ENCODE assay signal across 8 mouse cellular contexts in genomic region chr10:33904530-33905481, GRCm38 (mm10). TPM values are rescaled to one million over a fixed set of nuclear protein-coding genes. Genes with fewer than 3 reads are reported as not detected.
A peak's percentile ranks its signal among the peaks of the same experiment; 100 is the strongest.
DNase-seq lines count a peak whose midpoint lies in the region; ATAC-seq and TF ChIP-seq lines count a peak whose summit lies in the region.

Gene Rsph4a (plus strand): TSS chr10:33905111.

- H3K9me3 ChIP-seq in intestine, embryonic 15.5 days, result no peaks in the 10 kb centered on the region
- no peaks in the 10 kb centered on the region for H3K9me3 ChIP-seq in midbrain, embryonic 10.5 days (replicated peaks)

- H3K4me2 ChIP-seq in intestine, embryonic 15.5 days (replicated peaks), result peak within 1 kb of the TSS; percentile 65

- peak within 1 kb of the TSS; percentile 34 for H3K4me3 ChIP-seq in intestine, embryonic 15.5 days (replicated peaks)
- peak within 1 kb of the TSS; percentile 54 for H3K4me3 ChIP-seq in midbrain, embryonic 10.5 days
- peak within 1 kb of the TSS; percentile 15 for H3K4me3 ChIP-seq in small intestine, adult 2 months (ENCODE audit: low read depth, low read length)
- no peak within 1 kb of the TSS for H3K4me3 ChIP-seq in thymus, adult 2 months (ENCODE audit: control insufficient read depth, insufficient read depth, low read length)

- no peaks in the 10 kb centered on the region for H3K36me3 ChIP-seq in intestine, embryonic 15.5 days
- H3K36me3 ChIP-seq in midbrain, embryonic 10.5 days, result no peaks in the 10 kb centered on the region
- H3K36me3 ChIP-seq in small intestine, adult 2 months (ENCODE audit: control insufficient read depth, insufficient read depth, low read length), result no peaks in the 10 kb centered on the region
- H3K36me3 ChIP-seq in thymus, adult 2 months (ENCODE audit: control insufficient read depth, insufficient read depth, low read length), result no peaks in the 10 kb centered on the region

- H3K27me3 ChIP-seq in intestine, embryonic 15.5 days (replicated peaks), result no peaks in the 10 kb centered on the region
- H3K27me3 ChIP-seq in midbrain, embryonic 10.5 days (ENCODE audit: low read depth, poor library complexity, severe bottlenecking), result no peaks in the 10 kb centered on the region
- no peaks in the 10 kb centered on the region for H3K27me3 ChIP-seq in small intestine, adult 2 months (ENCODE audit: control insufficient read depth, insufficient read depth, low read length)
- no peaks in the 10 kb centered on the region; the same call in 1 of the 2 replicates for H3K27me3 ChIP-seq in thymus, adult 2 months (ENCODE audit: control insufficient read depth, insufficient read depth, low read length)

- TF ChIP-seq POLR2A in small intestine, adult 2 months (IDR thresholded peaks at IDR 0.05; ENCODE audit: low read depth, low read length), result no peak
- TF ChIP-seq POLR2A in thymus, adult 2 months (IDR thresholded peaks at IDR 0.05; ENCODE audit: control insufficient read depth, extremely low read depth, insufficient read depth, low read length, poor library complexity), result no peak

- H3K9ac ChIP-seq in intestine, embryonic 15.5 days, result no peak within 1 kb of the TSS

- DNase-seq in MN1 (ENCODE audit: low spot score), result peak; percentile 45
- DNase-seq in adrenal gland, postnatal 25 days, result peak; percentile 43
- peak; percentile 26 to 48 for DNase-seq in left cerebral cortex, adult 8-10 months (ENCODE audit: low spot score in 2 of 2)
- DNase-seq in midbrain, embryonic 10.5 days (ENCODE audit: low spot score), result peak; percentile 62
- no peak for DNase-seq in thymus, adult 2 months

- H3K27ac ChIP-seq in intestine, embryonic 15.5 days, result no peak within 1 kb of the TSS
- no peak within 1 kb of the TSS for H3K27ac ChIP-seq in midbrain, embryonic 10.5 days (replicated peaks)
- no peak within 1 kb of the TSS for H3K27ac ChIP-seq in small intestine, adult 2 months (ENCODE audit: insufficient read depth, low read depth, low read length)
- no peak within 1 kb of the TSS for H3K27ac ChIP-seq in thymus, adult 2 months (ENCODE audit: control insufficient read depth, insufficient read depth, low read length)

- no peak for TF ChIP-seq CTCF in small intestine, adult 2 months (IDR thresholded peaks at IDR 0.05; ENCODE audit: extremely low read depth, insufficient read length, insufficient replicate concordance, low read depth, low read length)
- TF ChIP-seq CTCF in thymus, adult 2 months (IDR thresholded peaks at IDR 0.05; ENCODE audit: borderline replicate concordance, control insufficient read depth, extremely low read depth, insufficient read depth, low read length, poor library complexity), result no peak

- WGBS in intestine, embryonic 15.5 days, result 4% methylated on average over 17 of the region's 17 CpGs
- 9% methylated on average over 17 of the region's 17 CpGs for WGBS in midbrain, embryonic 10.5 days
- WGBS in small intestine, adult 2 months, result 6% methylated on average over 17 of the region's 17 CpGs
- 10% methylated on average over 17 of the region's 17 CpGs for WGBS in thymus, adult 2 months

- no peaks in the 10 kb centered on the region for H3K4me1 ChIP-seq in intestine, embryonic 15.5 days (replicated peaks)
- peaks cover 12% of the 10 kb centered on the region for H3K4me1 ChIP-seq in midbrain, embryonic 10.5 days
- peaks cover 2% of the 10 kb centered on the region; the same call in 1 of the 2 replicates for H3K4me1 ChIP-seq in small intestine, adult 2 months (ENCODE audit: control insufficient read depth, insufficient read depth, insufficient read length, low read length)
- no peaks in the 10 kb centered on the region for H3K4me1 ChIP-seq in thymus, adult 2 months (replicated peaks; ENCODE audit: control insufficient read depth, insufficient read depth, low read length)

- ATAC-seq in frontal cortex, adult (ENCODE audit: low TSS enrichment), result peak; percentile 100
- peak; percentile 95 for ATAC-seq in intestine, embryonic 15.5 days

RNA-seq across cellular contexts. Expression of gene Rsph4a, which starts in this region (rescaled TPM):
- total RNA-seq in adrenal gland, postnatal 25 days (2021), result 0.71 and 0.73 TPM in 2 replicates
- 0.13 TPM in 1 of 2 replicates, not detected in the other for polyA plus RNA-seq in intestine, embryonic 15.5 days (2015; fragmentation: Nextera tagmentation; extraction: Ambion mirVana)
- total RNA-seq in left cerebral cortex, adult 8-10 months (2022), result 1 to 10 TPM; 3.2 to 3.8 (median 3.4) TPM
- polyA plus RNA-seq in midbrain, embryonic 10.5 days (2016; fragmentation: Nextera tagmentation; extraction: Ambion mirVana), result 0.09 and 0.11 TPM in 2 replicates
- polyA plus RNA-seq in small intestine, adult 2 months (2012; rRNA removed), result 0.05 TPM in 1 of 2 replicates, not detected in the other
- polyA plus RNA-seq in thymus, adult 2 months (2012; rRNA removed), result 0.05 TPM in 2 replicates

Comparison
In these comparisons a context has a peak if more than half of its experiments do, and no peak if none do; other contexts are left out.
1. Peak in DNase-seq in adrenal gland, postnatal 25 days; RNA of the gene not detected or under 1 TPM.
2. Peak in ATAC-seq, H3K4me3 ChIP-seq and H3K4me2 ChIP-seq in intestine, embryonic 15.5 days; RNA of the gene not detected or under 1 TPM.
3. Peak in DNase-seq and H3K4me3 ChIP-seq in midbrain, embryonic 10.5 days; RNA of the gene not detected or under 1 TPM.